Mouse (Mus musculus): ENCODE results near the gene Smurf1. TPM values are rescaled to one million over a fixed set of nuclear protein-coding genes. Genes with fewer than 3 reads are reported as not detected.

Smurf1 gene
- total and polyA plus RNA-seq, 3 experiments = 3.1 to 7.2 (median 4.3) TPM

DNA sequence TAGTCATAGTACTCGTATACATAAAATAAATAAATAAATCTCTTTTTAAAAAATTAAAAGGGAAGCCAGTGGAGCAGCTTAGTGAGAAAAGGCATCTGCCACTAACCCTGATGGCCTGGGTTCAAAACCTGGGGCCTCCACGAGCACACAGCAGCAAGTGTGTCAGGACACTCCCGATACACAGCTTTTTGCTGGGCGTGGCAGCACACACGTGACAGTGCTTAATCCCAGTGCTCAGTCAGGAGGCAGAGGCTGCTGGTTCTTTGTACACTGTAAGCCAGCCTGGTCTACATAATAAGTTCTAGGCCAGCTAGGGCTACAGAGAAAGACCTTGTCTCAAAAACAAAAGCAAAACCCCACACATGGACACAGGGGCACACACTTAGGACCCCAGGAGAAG is 52.3 kb downstream of the Smurf1 start:
- peaks cover 0 to 9% of the 10 kb centered on the region in 2 experiments; a peak in 2 of 4 replicates for H3K4me1 ChIP-seq (ENCODE audit: control insufficient read depth in 1 of 2, insufficient read depth in 2 of 2)
- no peaks in the 10 kb centered on the region for H3K27me3 ChIP-seq (replicated peaks)
- no peak for DNase-seq (ENCODE audit: extremely low read depth)
- H3K9me3 ChIP-seq (replicated peaks; ENCODE audit: low read length) = no peaks in the 10 kb centered on the region
- H3K4me2 ChIP-seq (ENCODE audit: insufficient read depth, low read depth, poor library complexity, severe bottlenecking) = no peak overlapping the region
- in situ Hi-C loops (cut with MboI; ENCODE audit: low pct_ligation_motif_present, low pct_unique_long_range_greater_than_20kb, low sequenced_read_pairs) (no loop called here), dilution Hi-C loops (cut with MboI; ENCODE audit: extremely low pct_ligation_motif_present, extremely low pct_unique_long_range_greater_than_20kb, low sequenced_read_pairs) (no loop called here)
- H3K9ac ChIP-seq (ENCODE audit: insufficient read depth, low read depth) = no peak overlapping the region
- H3K79me2 ChIP-seq (replicated peaks; ENCODE audit: control insufficient read depth, extremely low read depth, insufficient read depth, poor library complexity, severe bottlenecking) = no peaks in the 10 kb centered on the region
- no peaks in the 10 kb centered on the region for H3K36me3 ChIP-seq (replicated peaks in 1 of 2; ENCODE audit: control insufficient read depth in 1 of 2, insufficient read depth in 1 of 2, low read length in 1 of 2)
- H3K27ac ChIP-seq (ENCODE audit: insufficient read depth, low read depth) = no peak overlapping the region
- no peak overlapping the region for H3K4me3 ChIP-seq (replicated peaks in 1 of 3; ENCODE audit: low read depth in 2 of 3, low read length in 2 of 3, poor library complexity in 1 of 3)
- TF ChIP-seq ZKSCAN1 (IDR thresholded peaks at IDR 0.05; ENCODE audit: borderline replicate concordance, low read depth, low read length) (no peak), UBTF (IDR thresholded peaks at IDR 0.05; ENCODE audit: low read depth, low read length) (no peak), MXI1 (IDR thresholded peaks at IDR 0.05; ENCODE audit: low read depth, low read length) (no peak), ELF1 (IDR thresholded peaks at IDR 0.05; ENCODE audit: low read depth, low read length) (no peak), MAFK (IDR thresholded peaks at IDR 0.05; ENCODE audit: insufficient replicate concordance, low read length) (no peak), USF1 (IDR thresholded peaks at IDR 0.05; ENCODE audit: low read depth, low read length) (no peak), TBP (conservative IDR thresholded peaks at IDR 0.05; ENCODE audit: low read depth, low read length) (no peak), RCOR1 (conservative IDR thresholded peaks at IDR 0.05; ENCODE audit: low read depth, low read length) (no peak), ZNF384 (IDR thresholded peaks at IDR 0.05; ENCODE audit: low read depth, low read length) (no peak), MYC (IDR thresholded peaks at IDR 0.05; ENCODE audit: low read depth, low read length) (no peak), SMC3 (IDR thresholded peaks at IDR 0.05; ENCODE audit: low read depth, low read length) (no peak), ZMIZ1 (IDR thresholded peaks at IDR 0.05; ENCODE audit: low read depth, low read length) (no peak), E2F4 (IDR thresholded peaks at IDR 0.05; ENCODE audit: insufficient replicate concordance, low read depth, low read length) (no peak), USF2 (conservative IDR thresholded peaks at IDR 0.05; ENCODE audit: low read depth, low read length) (no peak)

DNA sequence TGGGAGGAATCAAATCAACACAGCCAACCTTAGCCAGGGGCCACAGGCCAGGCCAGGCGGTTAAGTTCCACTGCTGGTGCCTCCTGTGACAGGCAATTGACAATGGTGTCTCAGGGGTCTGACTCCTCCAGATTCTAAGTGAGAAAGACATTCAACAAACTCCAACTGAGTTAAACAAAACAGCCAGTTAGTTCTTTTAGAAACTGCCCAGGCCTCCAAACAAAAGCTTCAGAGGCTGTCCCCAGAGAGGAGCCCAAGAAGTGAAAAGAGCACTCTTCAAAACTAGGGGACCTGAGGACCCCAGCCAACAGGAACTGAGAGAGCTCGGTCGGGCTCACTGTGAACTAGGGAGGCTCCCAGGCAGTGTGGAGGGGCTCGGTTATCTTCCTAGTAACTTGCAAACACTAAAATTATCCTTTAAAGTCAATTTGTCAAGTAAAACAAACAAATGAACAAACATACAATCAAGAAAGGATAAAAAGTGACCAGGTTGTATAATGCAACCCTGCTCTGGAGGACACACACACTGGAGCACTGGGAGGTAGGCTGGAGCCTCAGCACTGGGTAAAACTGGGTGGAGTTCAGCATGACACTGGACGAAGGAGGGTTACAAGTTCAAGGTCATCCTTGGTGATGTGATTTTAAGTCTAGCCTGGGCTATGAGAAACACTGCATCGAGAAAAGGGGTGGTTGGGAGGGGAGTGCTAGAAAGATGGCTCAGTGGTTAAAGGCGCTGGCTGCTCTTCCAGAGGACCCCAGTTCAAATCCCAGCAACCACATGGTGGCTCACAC is 52.9 kb downstream of the Smurf1 start:
- Histone ChIP-seq H3K27ac (ENCODE audit: insufficient read depth, low read depth) (no peak overlapping the region), H3K9me3 (replicated peaks; ENCODE audit: low read length) (no peaks in the 10 kb centered on the region), H3K36me3 (replicated peaks in 1 of 2; ENCODE audit: control insufficient read depth in 1 of 2, insufficient read depth in 1 of 2, low read length in 1 of 2) (no peaks in the 10 kb centered on the region), H3K4me2 (ENCODE audit: insufficient read depth, low read depth, poor library complexity, severe bottlenecking) (no peak overlapping the region), H3K9ac (ENCODE audit: insufficient read depth, low read depth) (no peak overlapping the region), H3K4me3 (replicated peaks in 1 of 3; ENCODE audit: low read depth in 2 of 3, low read length in 2 of 3, poor library complexity in 1 of 3) (no peak overlapping the region), H3K27me3 (replicated peaks) (no peaks in the 10 kb centered on the region), H3K79me2 (replicated peaks; ENCODE audit: control insufficient read depth, extremely low read depth, insufficient read depth, poor library complexity, severe bottlenecking) (no peaks in the 10 kb centered on the region), H3K4me1 (ENCODE audit: control insufficient read depth in 1 of 2, insufficient read depth in 2 of 2) (peaks cover 0 to 13% of the 10 kb centered on the region in 2 experiments; a peak in 2 of 4 replicates)
- no peak for DNase-seq (ENCODE audit: extremely low read depth)
- no peak for TF ChIP-seq POLR2AphosphoS2 (IDR thresholded peaks at IDR 0.05; ENCODE audit: low read depth, low read length)
- no peak for TF ChIP-seq EP300 (IDR thresholded peaks at IDR 0.05; ENCODE audit: low read length)
- TF ChIP-seq MAX (IDR thresholded peaks at IDR 0.05; ENCODE audit: low read length) = no peak
- TF ChIP-seq MXI1 (IDR thresholded peaks at IDR 0.05; ENCODE audit: low read depth, low read length) = no peak
- no peak for TF ChIP-seq IRF4 (IDR thresholded peaks at IDR 0.05; ENCODE audit: low read depth, low read length)
- TF ChIP-seq ZKSCAN1 (IDR thresholded peaks at IDR 0.05; ENCODE audit: borderline replicate concordance, low read depth, low read length) = no peak
- no peak for TF ChIP-seq GABPA (IDR thresholded peaks at IDR 0.05; ENCODE audit: insufficient replicate concordance, low read depth, low read length)
- no peak for TF ChIP-seq BHLHE40 (IDR thresholded peaks at IDR 0.05; ENCODE audit: low read depth, low read length)
- TF ChIP-seq CTCF (conservative IDR thresholded peaks at IDR 0.05 in 1 of 2, IDR thresholded peaks at IDR 0.05 in 1 of 2; ENCODE audit: low read depth in 2 of 2, low read length in 2 of 2) = no peak
- TF ChIP-seq NELFE (IDR thresholded peaks at IDR 0.05; ENCODE audit: low read depth, low read length) = no peak
- TF ChIP-seq NRF1 (IDR thresholded peaks at IDR 0.05; ENCODE audit: low read depth, low read length) = no peak
- no peak for TF ChIP-seq E2F4 (IDR thresholded peaks at IDR 0.05; ENCODE audit: insufficient replicate concordance, low read depth, low read length)
- no peak for TF ChIP-seq PAX5 (IDR thresholded peaks at IDR 0.05; ENCODE audit: low read length)
- no peak for TF ChIP-seq ZC3H11A (IDR thresholded peaks at IDR 0.05; ENCODE audit: low read depth, low read length)
- no peak for TF ChIP-seq MYC (IDR thresholded peaks at IDR 0.05; ENCODE audit: low read depth, low read length)
- no peak for TF ChIP-seq HCFC1 (IDR thresholded peaks at IDR 0.05; ENCODE audit: low read depth, low read length)
- no peak for TF ChIP-seq ELF1 (IDR thresholded peaks at IDR 0.05; ENCODE audit: low read depth, low read length)
- no peak for TF ChIP-seq UBTF (IDR thresholded peaks at IDR 0.05; ENCODE audit: low read depth, low read length)
- no peak for TF ChIP-seq MAZ (IDR thresholded peaks at IDR 0.05; ENCODE audit: low read depth, low read length)
- no peak for TF ChIP-seq RAD21 (IDR thresholded peaks at IDR 0.05; ENCODE audit: low read depth, low read length)
- dilution Hi-C loops (cut with MboI; ENCODE audit: extremely low pct_ligation_motif_present, extremely low pct_unique_long_range_greater_than_20kb, low sequenced_read_pairs) = no loop called here
- in situ Hi-C loops (cut with MboI; ENCODE audit: low pct_ligation_motif_present, low pct_unique_long_range_greater_than_20kb, low sequenced_read_pairs) = no loop called here

All from CH12.LX (cell line).